Mouse (Mus musculus) spleen, embryonic (tissue): ENCODE measurements around the gene Bcl11b.

Experiments
- CTCF ChIA-PET: fragments of 350-600 bp; sonication (Branson Sonifier 250); formaldehyde crosslinking; loops from one replicate; lab custom pipeline; 2022; lab: Charles Lee

Gene Bcl11b

DNA sequence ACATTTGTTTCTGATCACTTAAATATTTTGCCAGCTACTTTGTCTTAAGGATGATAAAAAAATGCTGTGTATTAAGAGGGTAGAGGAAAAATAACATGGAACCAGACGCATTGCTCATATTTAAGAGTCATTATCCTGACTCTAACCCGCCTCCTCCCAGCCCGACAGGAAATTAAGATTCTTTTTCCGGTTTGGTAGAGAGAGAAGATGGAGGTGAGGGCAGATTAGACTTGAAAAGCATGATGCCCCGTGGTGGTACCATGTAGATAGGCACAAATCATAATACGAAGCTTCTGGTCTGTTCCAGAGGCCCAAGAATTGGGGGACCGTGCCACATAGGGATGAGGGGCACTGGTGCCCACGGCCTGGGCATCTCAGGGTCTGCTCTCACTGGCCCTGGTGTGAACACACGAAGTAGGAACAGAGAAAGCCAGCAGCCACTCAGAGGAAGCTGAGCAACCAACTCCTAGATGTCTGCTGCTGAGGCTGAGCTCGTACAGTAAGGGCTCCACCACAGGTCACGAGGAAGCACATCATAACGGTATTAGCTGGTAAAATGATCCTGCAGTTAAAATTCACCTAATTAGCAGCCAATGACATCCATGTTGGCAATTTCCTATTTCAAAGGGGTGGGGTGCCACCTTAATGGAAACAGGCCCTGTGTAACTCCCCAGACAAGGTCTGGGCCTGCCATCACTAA, 32.2 kb downstream of the Bcl11b start:
- CTCF ChIA-PET = interaction anchor here (0.6 kb wide), 1 partner anchor 26 kb away, joined by 9 read pairs; no protein-coding TSS in a partner anchor

DNA sequence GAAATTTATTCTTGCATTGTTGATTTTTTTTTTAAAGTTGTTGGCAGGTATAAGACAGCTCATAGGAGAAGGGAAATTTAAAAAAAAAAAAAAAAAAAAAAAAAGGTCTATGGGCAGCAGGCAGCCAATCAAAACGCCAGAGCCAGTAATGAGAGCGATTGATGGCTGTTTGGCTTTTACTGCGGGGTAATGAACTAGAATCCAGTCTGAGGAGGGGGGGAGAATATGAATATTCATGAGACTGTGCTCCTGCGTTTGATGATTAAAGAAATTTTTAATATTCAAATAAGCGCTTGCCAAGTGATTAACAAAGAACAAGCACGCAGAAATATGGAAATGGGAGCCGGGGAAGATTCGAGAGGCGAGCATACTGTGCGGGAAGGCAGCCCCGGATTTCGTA, 32.8 kb downstream of the Bcl11b start:
- CTCF ChIA-PET = interaction anchor here (0.6 kb wide), 2 partner anchors 21 to 57 kb away, joined by 3 to 5 read pairs; no protein-coding TSS in a partner anchor

- CTCF ChIA-PET = interaction anchor here (0.6 kb wide), 2 partner anchors 22 to 56 kb away, joined by 3 to 5 read pairs; no protein-coding TSS in a partner anchor
These were observed 33.5 kb downstream of the Bcl11b start for GRCm38 (mm10) chr12:107969841-107970371.

GRCm38 (mm10) chr12:107969126-107969525, 34.3 kb downstream of the Bcl11b start:
- CTCF ChIA-PET = no interaction called here

GRCm38 (mm10) chr12:107968331-107968730, 35.1 kb downstream of the Bcl11b start:
- CTCF ChIA-PET = no interaction called here

GRCm38 (mm10) chr12:107967026-107967425, 36.4 kb downstream of the Bcl11b start:
- CTCF ChIA-PET = no interaction called here

- CTCF ChIA-PET = no interaction called here
These were observed 38.3 kb downstream of the Bcl11b start for GRCm38 (mm10) chr12:107965103-107965502.

DNA sequence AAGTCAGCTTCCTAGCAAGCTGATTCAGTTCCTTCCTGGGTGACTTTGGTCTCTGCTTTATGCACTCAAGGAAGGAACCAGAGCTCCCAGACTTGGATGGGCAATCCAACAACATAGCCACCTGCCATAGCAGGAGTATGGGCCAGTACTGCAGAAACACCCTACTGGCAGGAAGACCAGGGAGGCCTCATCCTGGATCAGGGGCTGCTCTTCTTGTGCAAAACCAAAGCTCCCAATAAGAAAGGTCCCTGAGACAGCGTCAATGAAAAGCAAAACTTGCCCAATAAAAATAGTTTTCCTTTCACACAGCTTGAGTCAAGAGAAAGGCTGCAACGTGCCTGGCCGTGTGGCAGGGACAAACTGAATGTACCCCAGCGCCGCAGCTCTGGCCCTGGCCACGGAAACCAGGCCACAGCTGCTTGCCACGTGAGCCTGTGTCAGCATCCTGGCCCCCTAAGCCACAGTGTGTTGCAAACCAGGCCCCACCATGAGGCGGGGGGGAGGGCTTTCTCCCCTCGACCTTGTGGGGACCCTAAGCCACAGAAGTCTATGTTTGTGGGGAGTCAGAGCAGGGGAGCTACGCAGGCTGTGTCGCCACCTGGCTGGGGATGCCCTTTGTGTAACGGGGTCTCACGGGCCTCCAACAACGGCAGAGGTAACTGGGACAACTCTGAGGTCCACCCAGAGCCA, 38.9 kb downstream of the Bcl11b start:
- CTCF ChIA-PET = no interaction called here

DNA sequence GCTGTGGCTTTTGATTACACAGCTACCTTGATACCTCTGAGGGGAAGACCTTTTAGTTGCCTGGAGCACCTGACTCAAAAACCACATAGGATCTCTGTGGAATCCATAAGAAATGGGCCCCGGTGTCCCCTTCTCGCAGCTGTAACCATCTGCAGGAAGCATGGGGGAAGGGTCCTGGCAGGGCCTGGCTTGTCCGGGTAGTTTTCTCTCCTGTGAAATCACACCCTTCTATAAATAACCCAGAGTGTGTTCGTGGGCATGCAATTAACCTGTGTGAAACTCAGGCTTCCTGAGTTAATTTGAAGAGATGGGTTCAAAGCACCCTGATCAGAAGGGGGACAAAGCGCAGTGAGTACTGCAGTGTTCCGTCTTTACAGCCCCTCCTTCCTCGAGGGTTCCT, 40.5 kb downstream of the Bcl11b start:
- CTCF ChIA-PET = interaction anchor here (0.5 kb wide), 1 partner anchor 145 kb away, joined by 3 read pairs; no protein-coding TSS in a partner anchor

DNA sequence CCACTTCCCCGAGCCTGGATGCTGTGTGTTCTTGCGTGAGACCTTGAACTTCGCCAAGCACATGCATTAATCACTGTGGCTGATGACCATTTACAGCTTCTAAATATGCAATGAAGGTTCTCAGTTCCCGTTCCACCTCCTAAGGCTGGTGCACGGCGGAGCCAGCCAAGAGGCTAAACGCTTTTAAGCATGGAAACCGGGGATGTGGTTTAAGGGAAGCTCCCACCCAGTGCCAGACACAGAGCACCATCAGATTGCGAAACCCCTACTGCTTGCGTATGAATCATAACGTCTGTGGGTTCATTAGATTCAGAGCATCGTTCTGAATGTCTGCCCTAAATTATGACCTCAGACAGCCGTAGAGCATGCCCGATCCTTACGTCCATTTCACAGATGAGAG, 41.6 kb downstream of the Bcl11b start:
- CTCF ChIA-PET = no interaction called here

- CTCF ChIA-PET = no interaction called here
These were observed 42.5 kb downstream of the Bcl11b start for GRCm38 (mm10) chr12:107960789-107961491.

DNA sequence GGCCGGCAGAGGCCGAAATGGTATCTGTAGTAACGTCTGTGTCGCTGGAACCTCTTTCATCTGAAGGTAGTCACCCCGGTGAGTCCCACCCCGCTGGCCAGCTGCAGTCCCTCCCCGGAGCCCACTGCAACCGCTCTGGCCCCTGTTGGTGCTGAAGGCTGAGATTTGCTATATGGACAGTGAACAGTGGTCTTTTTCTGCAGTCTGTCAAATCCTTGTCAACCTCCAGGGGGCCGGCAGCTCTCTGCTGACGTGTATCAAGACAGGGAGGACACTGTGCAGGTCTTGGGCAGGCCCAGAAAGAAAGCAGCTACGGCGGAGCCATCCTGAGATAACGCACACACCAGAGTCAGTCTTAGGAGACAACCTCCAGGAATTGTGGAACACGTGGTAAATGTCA, 43.0 kb downstream of the Bcl11b start:
- CTCF ChIA-PET = no interaction called here

- CTCF ChIA-PET = no interaction called here
These were observed 43.5 kb downstream of the Bcl11b start for GRCm38 (mm10) chr12:107959872-107960271.

DNA sequence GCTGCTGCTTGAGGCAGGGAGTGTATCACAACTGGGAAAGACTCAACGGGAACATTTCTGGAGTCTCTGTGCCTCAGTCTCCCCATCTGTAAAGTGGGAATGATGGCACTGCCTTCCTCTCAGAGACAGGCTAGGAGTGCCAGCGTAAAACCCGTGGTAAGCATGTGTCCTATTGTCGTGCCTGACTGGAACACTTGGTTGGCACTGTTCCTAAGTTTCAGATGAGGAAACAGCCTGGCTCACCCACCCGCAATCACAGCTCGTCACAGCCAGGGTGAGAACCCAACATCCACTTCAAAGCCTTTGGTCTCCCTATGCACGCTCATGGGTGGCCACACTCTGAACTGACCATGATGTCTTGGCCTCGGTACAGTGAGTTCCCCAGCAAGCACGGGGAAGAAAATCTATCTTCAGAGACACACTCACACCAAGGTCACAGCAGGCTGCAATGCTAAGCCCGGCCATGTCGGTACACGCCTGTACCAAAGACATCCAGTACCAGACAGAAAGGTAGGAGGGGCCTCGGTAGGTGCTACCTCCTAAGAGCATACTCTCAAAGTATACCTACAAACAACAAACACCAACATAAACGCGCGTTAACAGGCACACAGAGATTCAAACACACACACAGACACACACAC, 50.2 kb downstream of the Bcl11b start:
- CTCF ChIA-PET = no interaction called here

DNA sequence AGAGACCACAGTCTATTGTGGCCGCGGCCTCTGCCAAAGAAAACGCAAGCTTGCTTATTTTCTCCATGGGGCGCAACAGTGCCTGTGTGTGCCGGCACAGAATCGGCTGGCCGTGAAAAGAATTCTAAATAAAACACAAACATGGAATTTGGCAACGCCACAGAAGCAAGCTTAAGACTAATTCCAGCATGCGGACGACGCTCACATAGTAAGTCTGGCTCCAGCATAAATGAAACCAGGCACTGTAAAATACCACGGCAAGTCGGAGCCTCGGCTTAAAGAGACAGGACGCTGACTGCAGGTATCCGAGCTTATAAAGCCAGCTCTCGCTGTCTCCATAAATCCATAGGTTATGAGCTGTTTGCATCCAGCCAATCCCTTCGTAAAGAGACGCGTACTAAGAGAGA, 51.1 kb downstream of the Bcl11b start:
- CTCF ChIA-PET = no interaction called here

- CTCF ChIA-PET = no interaction called here
These were observed 52.7 kb downstream of the Bcl11b start for GRCm38 (mm10) chr12:107950667-107951179.

DNA sequence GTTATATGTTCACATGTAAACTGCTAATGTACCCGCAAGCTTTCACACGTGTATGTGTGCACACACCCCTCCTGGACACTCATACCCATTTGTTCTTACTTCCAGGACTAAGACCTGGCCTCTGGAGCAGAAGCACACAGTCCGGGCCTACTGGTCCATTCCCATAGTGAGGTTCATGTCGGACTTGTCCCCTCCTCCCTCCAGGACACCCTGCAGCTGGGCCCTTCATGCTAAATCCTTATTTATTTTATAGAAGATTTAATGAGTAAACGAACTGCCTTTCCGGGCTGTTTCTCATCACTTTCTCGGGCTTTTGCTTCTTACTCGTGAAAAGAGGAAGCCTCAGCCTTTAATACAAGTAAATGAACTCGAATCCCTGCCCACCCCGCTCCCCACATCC, 54.0 kb downstream of the Bcl11b start:
- CTCF ChIA-PET = no interaction called here

DNA sequence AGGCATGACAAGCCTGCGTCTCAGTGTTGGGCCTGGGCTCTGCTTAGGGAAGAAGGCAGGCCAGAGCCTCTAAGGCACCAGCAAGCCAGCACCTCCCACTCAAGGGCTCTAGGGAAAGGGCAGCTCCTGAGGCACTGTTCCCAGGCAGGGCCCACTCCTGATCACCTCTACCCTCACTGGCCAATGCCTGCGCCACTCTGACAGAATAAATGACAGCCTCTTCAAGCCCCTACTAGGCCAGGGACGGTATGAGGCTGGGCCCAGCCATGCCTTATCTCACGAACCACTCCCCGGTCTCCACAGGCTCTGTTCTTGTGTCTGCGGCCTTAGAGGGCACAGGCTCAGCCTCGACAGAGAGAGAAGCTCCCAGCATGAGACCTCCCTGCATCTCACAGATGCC, 61.3 kb downstream of the Bcl11b start:
- CTCF ChIA-PET = no interaction called here

DNA sequence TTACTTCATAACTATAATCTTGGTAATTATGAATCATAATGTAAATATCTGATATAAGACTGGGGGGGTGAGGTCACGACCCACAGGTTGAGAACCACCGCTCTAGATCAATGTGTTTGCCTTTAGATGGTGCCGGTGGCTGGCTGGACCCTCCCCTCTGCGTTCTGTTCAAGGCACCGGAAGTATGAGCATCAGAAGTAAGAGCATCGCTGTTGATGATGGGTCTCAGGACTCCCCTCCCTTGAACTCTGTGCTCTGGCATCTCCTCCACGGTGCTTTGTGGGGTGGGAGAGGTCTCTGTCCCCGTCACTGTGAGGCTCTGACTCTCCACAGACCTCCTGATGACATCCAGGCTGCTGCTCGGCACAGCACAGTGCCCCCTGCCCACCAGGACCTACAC, 62.6 kb downstream of the Bcl11b start:
- CTCF ChIA-PET = no interaction called here

GRCm38 (mm10) chr12:107939177-107939576, 64.2 kb downstream of the Bcl11b start:
- CTCF ChIA-PET = no interaction called here

DNA sequence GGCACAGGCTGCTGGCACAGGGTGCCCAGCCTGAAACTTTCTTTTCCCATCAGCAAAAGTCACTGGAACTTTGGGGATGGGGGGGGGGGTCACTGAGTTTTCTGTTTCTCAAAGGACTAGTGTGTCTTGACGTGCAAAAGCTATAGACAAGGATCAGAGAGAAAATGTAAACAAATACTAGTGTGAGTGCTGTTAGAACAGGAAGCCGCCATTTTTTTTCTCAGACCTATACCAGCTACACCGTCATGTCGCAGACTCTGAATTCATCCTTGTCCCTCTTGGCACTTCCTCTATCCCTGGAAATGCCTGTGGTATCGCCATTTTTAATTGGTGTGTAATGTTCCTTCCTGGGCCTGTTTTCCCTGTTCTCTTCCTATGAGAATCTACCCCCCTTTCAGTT, 66.4 kb downstream of the Bcl11b start:
- CTCF ChIA-PET = no interaction called here
